Mouse (Mus musculus) liver, embryonic 11.5 days (tissue): ENCODE measurements at regions not wholly inside any gene's neighbourhood (a gene's known extent, or its start where the extent isn't known, plus 50 kb on each side); places are given as distances from the start of the nearest gene placed in this dataset.

Source experiments
- ATAC-seq: fragments of 200-750 bp; cut with Nextera tagmentation; replicated peaks from 2 replicates; pipeline ENCODE4 v1.8.0; 2017; ENCODE audit warnings: moderate number of reproducible peaks, mild to moderate bottlenecking, moderate TSS enrichment, moderate library complexity; ENCODE audit not compliant: low FRiP score
- DNase-seq: peaks from one replicate; pipeline ENCODE4 v3.0.0-alpha.2; 2017; ENCODE audit warnings: low spot score
- H3K27ac ChIP-seq: fragments of 300-500 bp; sonication (generic); 2 replicates; pipeline ENCODE4 v1.5.1; 2014; ENCODE audit warnings: mild to moderate bottlenecking, low read depth, low read length, control low read depth
- H3K27me3 ChIP-seq: fragments of 300-500 bp; sonication (generic); replicated peaks from 2 replicates; pipeline ENCODE4 v1.6.1; 2014; ENCODE audit warnings: low read length, mixed read lengths; ENCODE audit not compliant: control insufficient read depth, insufficient read depth
- H3K36me3 ChIP-seq: fragments of 300-500 bp; sonication (generic); 2 replicates; pipeline ENCODE4 v1.6.1; 2014; ENCODE audit warnings: mild to moderate bottlenecking, low read length, moderate library complexity, mixed read lengths; ENCODE audit not compliant: control insufficient read depth, insufficient read depth
- H3K4me1 ChIP-seq: fragments of 300-500 bp; sonication (generic); replicated peaks from 2 replicates; pipeline ENCODE4 v1.6.1; 2014; ENCODE audit warnings: low read length, mixed read lengths; ENCODE audit not compliant: control insufficient read depth, insufficient read depth
- H3K4me2 ChIP-seq: fragments of 300-500 bp; sonication (generic); 2 replicates; pipeline ENCODE4 v1.6.1; 2014; ENCODE audit warnings: mild to moderate bottlenecking, control low read depth, moderate library complexity
- H3K4me3 ChIP-seq: fragments of 300-500 bp; sonication (generic); 2 replicates; pipeline ENCODE4 v1.5.1; 2014; ENCODE audit warnings: low read depth, low read length, control low read depth
- H3K9ac ChIP-seq: fragments of 300-500 bp; sonication (generic); 2 replicates; pipeline ENCODE4 v1.6.1; 2014; ENCODE audit warnings: low read depth, low read length, control low read depth
- H3K9me3 ChIP-seq: fragments of 300-500 bp; sonication (generic); 2 replicates; pipeline ENCODE4 v1.6.1; 2016; ENCODE audit warnings: low read length, inconsistent platforms, mixed read lengths; ENCODE audit not compliant: control insufficient read depth
- WGBS: fragments of 180-500 bp; shearing (Covaris S2); extraction: QIAGEN DNeasy Blood & Tissue Kit; methylation state at CpG from one replicate; pipeline ENCODE4 v1.1.7; 2014; 5-methylcytosine and 5-hydroxymethylcytosine counted together

DNA sequence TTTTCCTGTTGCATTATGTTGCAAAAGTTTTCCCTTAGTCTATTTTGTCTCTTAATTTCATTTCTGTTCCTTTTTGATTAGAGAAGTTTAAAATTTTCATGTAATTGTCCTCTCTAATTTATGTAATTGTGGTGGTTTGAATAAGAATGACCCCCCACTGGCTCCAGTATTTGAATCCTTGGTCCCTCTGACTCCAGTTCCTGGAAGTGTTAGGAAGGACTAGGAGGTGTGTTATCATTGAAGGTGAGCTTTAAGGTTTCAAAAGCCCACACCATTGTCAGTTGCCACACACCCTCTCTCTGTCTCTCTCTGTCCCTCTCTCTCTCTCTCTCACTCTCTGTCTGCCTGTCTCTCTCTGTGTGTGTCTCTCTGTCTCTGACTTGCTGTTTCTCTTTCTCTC lies 93.6 kb upstream of the Tnr start:
- Histone ChIP-seq H3K4me3 (no peak overlapping the region), H3K36me3 (no peaks in the 10 kb centered on the region), H3K27ac (no peak overlapping the region), H3K9ac (no peak overlapping the region), H3K9me3 (no peaks in the 10 kb centered on the region), H3K4me1 (no peaks in the 10 kb centered on the region), H3K27me3 (no peaks in the 10 kb centered on the region), H3K4me2 (no peak overlapping the region)
- ATAC-seq (no peak), DNase-seq (no peak)

DNA sequence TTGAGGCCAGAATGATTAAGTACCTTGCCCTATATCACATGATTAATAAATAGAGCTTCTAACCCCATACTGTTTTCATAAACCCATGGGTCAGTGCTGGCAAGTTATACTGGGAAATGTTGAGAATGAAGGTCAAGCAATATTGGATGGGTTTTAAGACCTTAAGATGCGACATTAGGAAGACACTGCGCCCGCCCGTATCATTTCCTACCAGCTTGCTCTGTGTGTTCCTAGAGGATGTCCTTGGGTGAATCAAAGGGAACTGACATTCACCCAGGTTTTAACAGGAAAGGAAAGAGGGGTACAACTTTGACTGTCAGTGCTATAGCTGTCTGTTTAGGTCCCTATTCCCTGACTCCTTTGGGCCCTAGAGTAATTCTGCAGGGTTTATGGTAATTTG lies 90.0 kb upstream of the Tnr start:
- Histone ChIP-seq H3K27me3 (no peaks in the 10 kb centered on the region), H3K4me2 (no peak overlapping the region), H3K4me1 (no peaks in the 10 kb centered on the region), H3K36me3 (no peaks in the 10 kb centered on the region), H3K27ac (no peak overlapping the region), H3K9me3 (no peaks in the 10 kb centered on the region), H3K9ac (no peak overlapping the region), H3K4me3 (no peak overlapping the region)
- 90% methylated on average over 4 of the region's 4 CpGs for WGBS
- ATAC-seq (no peak), DNase-seq (no peak)

DNA sequence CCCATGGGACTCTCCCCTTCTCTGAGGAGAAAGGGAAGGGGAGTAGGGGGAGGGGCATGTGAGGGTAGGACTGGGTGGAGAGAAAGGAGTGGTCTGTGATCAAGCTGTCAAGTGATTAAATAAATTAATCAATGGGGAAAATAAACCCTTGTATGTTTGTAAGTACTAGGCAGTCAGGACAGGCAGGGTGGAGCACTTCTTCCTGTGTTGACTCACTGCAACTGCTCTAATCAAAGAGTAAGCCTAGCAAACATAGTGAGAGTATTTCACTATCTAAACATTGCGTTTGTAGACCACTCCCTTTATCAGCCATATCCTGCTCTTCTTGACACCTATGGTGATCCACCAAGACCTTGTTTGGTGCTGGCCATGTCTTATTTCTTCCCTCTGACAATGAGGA lies 82.8 kb upstream of the Tnr start:
- Histone ChIP-seq H3K27ac (no peak overlapping the region), H3K4me3 (no peak overlapping the region), H3K36me3 (no peaks in the 10 kb centered on the region), H3K9me3 (no peaks in the 10 kb centered on the region), H3K27me3 (no peaks in the 10 kb centered on the region), H3K4me2 (no peak overlapping the region), H3K9ac (no peak overlapping the region), H3K4me1 (no peaks in the 10 kb centered on the region)
- WGBS, result 24% methylated on average over 1 of the region's 1 CpGs
- ATAC-seq (peak; percentile 53), DNase-seq (no peak)

DNA sequence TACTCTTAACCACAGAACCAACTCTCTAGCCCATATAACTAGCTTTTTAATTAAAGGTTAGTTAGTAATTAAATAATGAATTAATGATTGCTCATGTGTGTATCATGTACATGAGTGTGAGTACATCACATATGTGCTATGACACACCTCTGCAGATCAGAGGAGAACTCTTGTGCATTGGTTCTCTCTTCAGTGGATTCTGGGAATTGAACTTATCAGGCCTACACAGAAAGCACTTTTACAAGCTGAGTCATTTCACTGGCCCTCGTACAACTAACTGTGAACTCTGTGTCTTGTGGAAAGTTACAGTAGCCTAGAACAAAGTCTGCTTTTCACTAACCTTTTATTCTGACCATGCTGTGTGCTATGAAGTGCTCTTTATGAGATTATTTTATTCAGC lies 79.5 kb upstream of the Tnr start:
- H3K9ac ChIP-seq, result no peak overlapping the region
- WGBS, result 45% methylated on average over 1 of the region's 1 CpGs
- no peaks in the 10 kb centered on the region for H3K9me3 ChIP-seq
- ATAC-seq (peak; percentile 73), DNase-seq (no peak)
- no peak overlapping the region for H3K4me2 ChIP-seq
- H3K27me3 ChIP-seq, result no peaks in the 10 kb centered on the region
- peak overlapping the region; percentile 19; the same call in 1 of the 2 replicates for H3K27ac ChIP-seq
- no peak overlapping the region for H3K4me3 ChIP-seq
- no peaks in the 10 kb centered on the region for H3K36me3 ChIP-seq
- no peaks in the 10 kb centered on the region for H3K4me1 ChIP-seq

DNA sequence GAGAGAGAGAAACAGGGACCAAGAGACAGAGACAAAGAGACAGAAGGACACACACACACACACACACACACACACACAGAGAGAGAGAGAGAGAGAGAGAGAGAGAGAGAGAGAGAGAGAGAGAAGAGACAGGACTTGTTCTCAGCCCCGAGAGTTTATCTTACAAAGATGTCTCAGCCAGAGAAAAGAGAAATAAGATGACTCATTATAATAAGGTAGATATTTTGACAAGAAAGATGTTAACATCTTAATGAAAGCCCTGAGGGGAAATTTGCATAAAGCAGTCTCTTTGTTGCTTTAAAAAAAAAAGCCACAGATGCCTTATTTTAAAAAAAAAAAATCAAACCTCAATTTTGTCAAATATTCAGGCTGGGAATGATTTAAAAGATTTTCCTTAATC lies 78.1 kb upstream of the Tnr start:
- H3K36me3 ChIP-seq, result no peaks in the 10 kb centered on the region
- H3K9ac ChIP-seq, result no peak overlapping the region
- DNase-seq, result no peak
- H3K4me3 ChIP-seq, result no peak overlapping the region
- no peak for ATAC-seq
- no peaks in the 10 kb centered on the region for H3K27me3 ChIP-seq
- no peaks in the 10 kb centered on the region for H3K4me1 ChIP-seq
- no peaks in the 10 kb centered on the region for H3K9me3 ChIP-seq
- no peak overlapping the region for H3K27ac ChIP-seq
- H3K4me2 ChIP-seq, result no peak overlapping the region
- 63% methylated on average over 1 of the region's 1 CpGs for WGBS

DNA sequence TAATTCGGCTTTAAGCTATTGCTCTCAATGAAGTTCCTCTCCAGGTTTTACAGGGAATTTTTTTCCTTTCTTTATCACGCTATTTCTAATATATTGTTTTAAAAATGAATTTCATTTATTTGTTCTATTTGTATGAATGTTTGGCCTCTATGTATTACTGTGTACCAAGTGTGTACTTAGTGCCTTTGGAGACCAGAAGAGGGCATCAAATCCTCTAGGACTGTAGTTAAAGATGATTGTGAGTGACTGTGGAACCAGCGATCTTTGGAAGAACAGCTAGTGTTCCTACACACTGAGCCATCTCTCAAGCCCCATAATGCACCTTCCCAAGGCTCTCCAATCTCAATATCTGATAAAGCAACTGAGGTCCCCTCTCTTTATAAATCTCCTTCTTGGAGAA lies 72.1 kb upstream of the Tnr start:
- Histone ChIP-seq H3K4me3 (no peak overlapping the region), H3K9me3 (no peaks in the 10 kb centered on the region), H3K36me3 (no peaks in the 10 kb centered on the region), H3K4me1 (no peaks in the 10 kb centered on the region), H3K9ac (no peak overlapping the region), H3K4me2 (no peak overlapping the region), H3K27me3 (no peaks in the 10 kb centered on the region), H3K27ac (no peak overlapping the region)
- 70% methylated on average over 3 of the region's 3 CpGs for WGBS
- ATAC-seq (no peak), DNase-seq (no peak)

DNA sequence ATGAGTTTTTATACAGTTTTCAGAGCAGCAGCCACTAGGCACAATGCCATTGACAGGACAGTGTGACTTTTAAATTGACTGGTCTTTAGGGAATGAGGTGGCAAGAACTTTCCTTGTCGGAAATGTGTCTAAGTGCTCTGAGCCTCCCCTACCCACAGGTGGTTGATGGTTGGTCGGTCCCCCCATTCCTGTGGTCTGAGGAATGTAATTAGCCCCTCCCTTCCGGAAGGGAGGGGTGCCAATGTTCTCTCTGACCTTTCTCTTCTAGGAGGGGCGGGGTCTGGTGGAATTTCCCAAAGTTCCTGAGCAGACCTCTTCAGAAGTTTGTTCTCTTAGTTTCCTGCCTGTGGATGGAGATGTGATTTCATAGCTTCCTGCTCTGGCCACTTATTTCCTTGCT lies 62.7 kb upstream of the Tnr start:
- DNase-seq (no peak), ATAC-seq (no peak)
- Histone ChIP-seq H3K4me1 (no peaks in the 10 kb centered on the region), H3K4me2 (no peak overlapping the region), H3K27ac (no peak overlapping the region), H3K9ac (no peak overlapping the region), H3K36me3 (no peaks in the 10 kb centered on the region), H3K4me3 (no peak overlapping the region), H3K9me3 (no peaks in the 10 kb centered on the region), H3K27me3 (no peaks in the 10 kb centered on the region)
- 56% methylated on average over 4 of the region's 4 CpGs for WGBS

DNA sequence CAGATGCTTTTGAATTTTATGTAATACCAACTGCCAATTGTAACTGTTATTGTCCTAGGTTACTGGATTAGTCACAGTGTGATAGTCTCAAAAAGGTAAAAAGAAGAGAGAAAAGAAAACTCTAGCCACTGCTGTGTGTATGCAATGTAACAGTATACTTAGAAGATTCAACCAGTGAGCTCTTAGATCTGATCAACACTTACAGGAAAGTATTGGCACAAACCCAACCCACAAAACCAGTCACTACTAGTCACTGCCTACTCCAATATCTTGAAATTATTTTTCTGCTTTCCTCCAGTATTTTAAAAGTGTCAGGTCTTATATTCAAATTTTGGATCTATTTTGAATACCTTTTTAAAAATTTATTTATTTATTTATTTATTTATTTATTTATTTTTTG lies 52.6 kb upstream of the Tnr start:
- Histone ChIP-seq H3K36me3 (no peaks in the 10 kb centered on the region), H3K9me3 (no peaks in the 10 kb centered on the region), H3K27me3 (no peaks in the 10 kb centered on the region), H3K27ac (no peak overlapping the region), H3K4me1 (no peaks in the 10 kb centered on the region), H3K9ac (no peak overlapping the region), H3K4me2 (no peak overlapping the region), H3K4me3 (no peak overlapping the region)
- no peak for DNase-seq
- no peak for ATAC-seq
